Mouse (Mus musculus) lung, postnatal 4 days (tissue): ENCODE data around the gene Mapre1.
A peak's percentile ranks its signal among the peaks of the same experiment; 100 is the strongest.

ENCODE experiments used
- DNase-seq, 2 experiments: peaks; one replicate each; pipeline ENCODE4 v3.0.0; 2021

The Mapre1 gene

DNA sequence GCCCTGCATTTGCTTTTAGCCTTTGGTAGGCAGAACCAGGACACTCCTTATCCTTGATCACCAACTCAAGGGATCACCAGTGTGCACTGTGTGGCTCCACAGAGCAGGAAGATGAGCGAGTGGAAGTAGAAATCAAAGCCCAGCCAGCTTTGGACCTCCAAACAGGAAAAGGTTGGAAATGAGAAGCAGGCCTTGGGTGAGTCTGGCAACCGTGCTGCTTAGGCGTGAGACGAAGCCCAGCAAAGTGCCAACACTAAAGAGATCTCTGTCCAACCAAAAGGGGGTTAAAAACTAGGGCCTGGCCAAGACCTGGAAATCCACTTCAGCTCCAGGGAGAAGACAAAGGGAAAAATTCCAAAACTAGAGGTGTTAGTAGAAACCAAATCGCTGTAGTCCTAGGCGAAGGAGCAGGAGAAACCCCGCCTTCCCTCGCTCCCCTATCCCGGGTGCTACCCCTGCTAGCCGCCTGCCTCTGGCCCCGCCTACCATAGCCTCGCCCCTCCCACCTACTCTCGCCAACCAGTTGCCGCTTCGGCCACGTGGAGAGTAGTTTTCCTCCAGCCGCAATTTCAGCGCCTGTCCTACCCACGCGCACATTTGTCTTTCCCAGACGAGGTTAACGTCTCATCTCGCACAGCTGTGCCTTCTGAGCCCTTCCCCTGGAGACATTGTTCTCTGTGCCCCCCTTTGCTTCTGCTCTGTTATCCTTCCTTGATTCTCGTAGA is 37.7 kb downstream of the Mapre1 start:
- peak; percentile 87 to 88 for DNase-seq

DNA sequence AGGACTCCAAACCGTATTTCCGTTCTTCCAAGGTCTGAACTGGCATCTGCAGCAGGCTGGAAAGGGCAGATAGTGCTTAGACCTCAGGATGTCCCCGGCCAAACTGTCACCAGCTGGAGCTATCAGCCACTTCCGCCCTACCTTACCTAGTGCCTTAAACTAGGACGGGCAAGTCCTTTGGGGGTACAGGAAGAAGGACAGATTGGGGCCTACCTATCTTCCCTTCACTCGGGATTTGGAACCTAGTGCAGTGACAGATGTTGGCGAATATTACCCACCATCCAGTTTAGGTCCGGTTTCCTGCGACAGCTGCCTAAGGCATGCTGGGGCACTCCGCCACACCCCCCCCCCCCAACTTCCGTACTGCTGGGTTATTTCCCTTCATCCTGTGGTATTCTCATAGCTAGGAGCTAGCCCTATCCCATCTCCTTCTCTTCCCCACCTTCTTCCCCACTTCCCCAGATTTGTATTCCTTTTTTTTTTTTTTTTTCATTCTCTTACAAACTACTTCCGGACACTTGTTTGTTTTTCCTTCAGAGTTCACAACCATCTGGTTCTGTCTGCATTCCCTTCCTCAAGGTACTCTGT is 38.4 kb downstream of the Mapre1 start, which contains the start of gene Efcab8:
Gene Efcab8, plus strand, starts transcription at position 538 of the 588 bp plus-strand sequence.
- no peak for DNase-seq

DNA sequence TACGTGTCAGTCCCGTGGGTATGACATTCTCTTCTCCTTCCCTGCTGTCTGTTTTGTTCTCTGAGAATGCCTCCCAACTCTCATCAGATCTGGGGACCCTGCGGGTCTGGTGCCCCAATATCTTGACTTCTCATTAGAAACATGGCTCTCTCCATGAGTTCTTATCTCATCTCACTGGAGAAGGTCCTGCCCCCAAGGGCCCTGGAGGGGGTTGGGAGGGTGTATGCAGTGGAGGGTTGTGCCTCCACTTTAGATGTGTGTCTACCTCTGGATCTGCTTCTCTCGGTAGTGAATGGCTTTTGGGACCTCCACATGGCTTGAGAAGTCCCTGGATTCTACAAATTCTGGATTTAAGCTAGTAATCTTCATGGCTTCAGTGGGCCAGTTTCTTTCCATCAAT is 40.1 kb downstream of the Mapre1 start:
- no peak for DNase-seq

DNA sequence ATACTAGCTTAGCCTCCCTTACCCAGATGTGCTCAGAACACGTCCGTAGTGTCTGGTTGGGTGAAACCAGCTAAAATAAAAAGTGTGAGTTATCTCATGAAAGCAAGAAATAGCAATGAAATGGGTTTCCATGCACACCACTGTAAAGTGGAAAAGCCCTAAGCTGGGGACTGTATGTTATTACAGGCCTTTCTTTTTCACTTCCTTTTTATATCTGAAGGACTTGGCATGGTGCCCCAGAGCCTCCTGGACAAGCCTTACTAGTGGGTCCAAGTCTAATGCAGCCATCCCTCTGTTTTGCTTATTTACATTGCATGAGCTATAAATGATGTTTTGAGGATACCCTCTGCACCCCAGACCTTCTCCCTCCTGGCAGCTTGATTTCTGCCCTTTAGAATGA is 43.6 kb downstream of the Mapre1 start:
- peak; percentile 19 to 29 for DNase-seq

DNA sequence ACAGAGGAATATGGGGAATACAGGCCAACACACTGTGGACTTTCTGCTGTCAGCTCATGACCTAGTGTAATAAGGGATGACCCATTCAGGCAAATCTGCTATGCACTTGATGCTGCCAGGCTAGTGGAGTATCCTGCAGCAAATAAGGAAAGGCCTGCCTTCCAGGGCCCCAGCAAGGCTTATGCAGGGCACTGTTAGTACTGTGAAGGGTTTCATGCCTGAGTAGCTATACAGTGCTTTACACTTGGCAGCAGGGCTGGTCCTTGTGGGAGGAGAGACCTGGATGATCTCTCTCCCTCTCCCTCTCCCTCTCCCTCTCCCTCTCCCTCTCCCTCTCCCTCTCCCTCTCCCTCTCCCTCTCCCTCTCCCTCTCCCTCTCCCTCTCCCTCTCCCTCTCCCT is 52.3 kb downstream of the Mapre1 start:
- DNase-seq: no peak

DNA sequence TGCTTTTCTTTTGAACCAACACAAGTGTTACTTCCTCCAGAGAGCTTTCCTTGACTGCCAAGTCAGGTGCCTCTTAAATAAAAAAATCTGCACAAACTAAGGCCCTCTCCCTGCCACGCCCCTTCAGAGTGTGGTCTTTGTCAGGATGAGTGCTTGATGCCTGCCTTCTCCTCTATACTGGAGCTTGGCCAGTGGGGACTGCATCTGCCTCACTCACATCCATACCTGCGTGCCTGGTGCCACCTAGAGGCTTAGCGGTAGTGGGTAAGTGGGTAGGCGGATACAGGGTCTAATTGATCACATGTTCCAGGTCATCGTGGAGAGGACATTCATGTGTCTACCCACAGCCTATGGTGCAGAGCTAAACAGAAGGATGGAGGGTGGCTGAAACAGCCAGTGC is 54.0 kb downstream of the Mapre1 start:
- DNase-seq: peak; percentile 42 to 48

DNA sequence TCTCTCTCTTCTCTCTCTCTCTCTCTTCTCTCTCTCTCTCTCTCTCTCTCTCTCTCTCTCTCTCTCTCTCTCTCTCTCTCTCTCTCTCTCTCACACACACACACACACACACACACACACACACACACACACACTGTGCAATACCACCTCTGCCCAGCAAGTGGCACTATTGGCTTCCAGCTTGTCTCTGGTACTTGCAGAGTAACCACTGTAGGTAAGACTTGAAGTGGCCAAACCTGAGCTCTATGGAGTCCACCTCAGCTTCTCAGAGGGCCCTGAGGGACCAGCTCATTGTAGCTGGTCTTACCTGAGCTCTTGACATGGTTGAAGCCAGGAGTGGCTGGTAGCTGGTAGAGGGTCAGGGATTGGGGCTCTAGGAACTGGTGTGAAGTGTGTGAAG is 66.4 kb downstream of the Mapre1 start:
- DNase-seq: peak; percentile 53 to 64

DNA sequence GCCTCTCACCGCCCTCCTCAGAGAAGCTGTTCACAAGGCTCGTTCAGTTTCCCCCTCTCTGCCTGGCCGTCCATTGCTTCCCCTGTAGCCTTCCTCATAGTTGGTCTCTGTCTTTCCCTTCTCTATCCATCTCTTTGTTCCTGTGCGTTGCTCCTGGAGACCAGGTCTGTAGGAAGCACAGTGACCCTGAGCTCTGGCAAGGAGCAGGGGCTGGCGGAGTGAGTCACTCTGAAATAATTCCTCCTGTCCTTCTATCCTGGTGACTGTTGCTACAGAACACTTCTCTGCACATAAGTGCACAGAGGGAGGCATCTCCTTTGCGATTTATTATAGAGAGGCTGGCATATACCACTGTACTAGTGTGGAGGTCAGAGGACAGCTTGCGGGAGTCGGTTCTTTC is 67.1 kb downstream of the Mapre1 start:
- DNase-seq: no peak

DNA sequence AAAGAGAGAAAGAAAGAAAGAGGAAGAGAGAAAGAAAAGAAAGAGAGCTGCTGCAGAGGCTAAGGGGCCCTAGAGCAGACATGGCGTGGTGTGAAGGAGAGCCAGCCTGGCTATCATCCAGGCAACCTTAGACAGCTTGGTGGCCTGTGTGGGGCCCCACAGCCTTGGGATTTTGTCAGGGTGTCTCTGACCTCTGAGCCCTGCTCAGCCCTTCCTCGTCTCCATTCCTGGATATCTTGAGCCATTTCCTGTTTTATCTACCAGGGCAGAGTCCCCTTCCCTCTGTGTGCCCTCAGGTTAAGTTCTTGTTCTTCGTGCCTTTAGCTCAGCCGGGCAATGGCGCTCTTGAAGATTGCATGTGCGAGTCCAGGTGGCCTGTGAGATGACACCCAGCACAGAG is 67.8 kb downstream of the Mapre1 start:
- DNase-seq: no peak

DNA sequence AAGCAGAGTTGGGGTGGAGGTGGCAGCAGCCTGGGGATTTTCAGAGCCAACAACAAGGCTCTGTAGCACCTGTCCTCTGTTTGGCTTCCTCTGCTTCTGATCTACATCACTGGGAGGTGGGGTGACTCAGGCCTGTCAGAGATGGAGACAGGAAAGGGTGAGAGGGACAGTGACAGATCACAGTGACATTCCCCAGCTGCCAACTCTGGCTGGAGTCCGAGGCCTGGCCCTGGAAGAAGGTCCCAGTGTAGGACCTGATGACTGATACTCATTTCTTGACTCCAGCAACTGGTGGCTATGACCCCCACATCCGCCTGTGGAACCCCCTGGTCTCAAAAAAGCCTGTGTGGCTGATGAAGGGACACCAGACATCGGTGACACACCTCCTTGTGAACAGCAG is 68.8 kb downstream of the Mapre1 start:
- no peak for DNase-seq

DNA sequence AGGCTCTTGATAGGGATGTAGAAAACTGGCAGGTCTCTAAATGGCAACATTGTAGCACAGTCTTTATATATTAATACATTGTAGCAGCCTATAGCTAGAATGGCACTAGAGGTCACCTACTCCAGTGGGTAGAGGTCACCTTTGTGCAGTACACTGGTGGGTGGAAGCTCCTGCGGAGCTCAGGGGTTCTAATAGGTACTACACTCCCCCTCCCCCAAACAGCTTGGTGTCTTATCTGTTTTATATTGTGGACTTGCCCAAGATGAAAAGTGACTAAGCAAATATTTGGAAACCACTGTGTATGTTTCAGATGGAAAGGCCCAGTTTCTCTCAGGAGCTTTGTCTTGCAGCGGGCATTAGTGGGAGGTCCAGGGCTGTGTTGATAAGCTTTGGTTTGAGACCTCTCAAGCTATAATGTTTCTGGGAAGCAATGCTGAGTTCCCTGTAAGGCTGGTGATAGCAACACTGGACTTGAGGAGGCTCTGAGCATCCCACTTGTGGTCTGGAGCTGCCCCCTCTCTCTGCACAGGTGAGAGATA is 81.0 kb downstream of the Mapre1 start:
- DNase-seq: no peak
